Mouse (Mus musculus) cerebellum, adult 2 months (tissue): ENCODE data around the gene Cfi.

Source experiments
- CTCF ChIP-seq: fragments of 200-500 bp; IDR thresholded peaks from 2 replicates; pipeline ENCODE4 v1.5.1; 2011; ENCODE audit warnings: low read depth, mild to moderate bottlenecking, control low read depth, low read length, moderate library complexity, borderline replicate concordance; ENCODE audit not compliant: insufficient read depth
- POLR2A ChIP-seq: fragments of 200-500 bp; IDR thresholded peaks from 2 replicates; pipeline ENCODE4 v1.6.1; 2011; ENCODE audit warnings: low read length, control low read depth, borderline replicate concordance; ENCODE audit not compliant: insufficient read depth

DNA sequence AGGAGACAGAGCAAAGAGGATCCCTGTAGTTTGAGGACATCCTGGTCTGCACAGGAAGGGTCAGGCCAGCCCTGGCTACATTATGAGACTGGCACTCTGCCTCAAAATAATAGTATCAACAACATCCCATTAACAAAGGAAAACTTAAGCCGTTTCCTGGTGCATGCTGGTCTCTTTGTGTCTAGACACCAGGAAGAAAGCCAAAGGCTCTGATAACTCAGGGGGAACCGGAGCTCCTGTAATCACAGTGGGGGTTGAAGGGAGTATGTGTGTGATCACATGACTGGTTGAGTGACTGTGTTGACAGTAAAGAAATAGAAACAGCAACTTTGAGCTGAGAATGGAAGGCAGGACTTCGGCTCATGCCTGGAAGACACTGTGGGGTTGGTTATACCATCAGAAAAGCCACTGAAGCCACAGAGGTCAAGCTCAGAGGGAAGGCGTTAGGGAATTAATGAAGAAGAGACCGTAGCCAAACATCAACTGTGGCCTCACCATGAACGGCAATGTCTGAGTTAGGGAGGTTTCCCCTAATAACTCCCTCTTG, at the start of gene Cfi:
- TF ChIP-seq CTCF (no peak), POLR2A (no peak)
